Mouse (Mus musculus) intestine, embryonic 16.5 days (tissue): ENCODE data around the gene Fbln2. TPM values are rescaled to one million over a fixed set of nuclear protein-coding genes. Genes with fewer than 3 reads are reported as not detected.
"Not testable (repeated sequence)": the region's sequence is repeated elsewhere in the genome, so short reads cannot be mapped to it uniquely, and the experiment has no call there.

ENCODE experiments used
- ATAC-seq: fragments of 200-750 bp; cut with Nextera tagmentation; 2 replicates; pipeline ENCODE4 v1.8.0; 2017; ENCODE audit warnings: moderate TSS enrichment, moderate library complexity
- H3K27ac ChIP-seq: fragments of 300-500 bp; sonication (generic); 2 replicates; pipeline ENCODE4 v1.5.1; 2014; ENCODE audit warnings: mild to moderate bottlenecking, low read length
- H3K27me3 ChIP-seq: fragments of 300-500 bp; sonication (generic); replicated peaks from 2 replicates; pipeline ENCODE4 v1.6.1; 2014; ENCODE audit warnings: low read length, control low read depth, mixed read lengths; ENCODE audit not compliant: control insufficient read depth, insufficient read depth
- H3K36me3 ChIP-seq: fragments of 300-500 bp; sonication (generic); 2 replicates; pipeline ENCODE4 v1.6.1; 2014; ENCODE audit warnings: low read length, control low read depth; ENCODE audit not compliant: control insufficient read depth, insufficient read depth
- H3K4me1 ChIP-seq: fragments of 300-500 bp; sonication (generic); 2 replicates; pipeline ENCODE4 v1.6.1; 2014; ENCODE audit warnings: low read length, control low read depth, mixed read lengths; ENCODE audit not compliant: control insufficient read depth, insufficient read depth
- H3K4me2 ChIP-seq: fragments of 300-500 bp; sonication (generic); 2 replicates; pipeline ENCODE4 v1.6.1; 2014; ENCODE audit warnings: low read depth, low read length, control low read depth
- H3K4me3 ChIP-seq: fragments of 300-500 bp; sonication (generic); 2 replicates; pipeline ENCODE4 v1.5.1; 2014; ENCODE audit warnings: mild to moderate bottlenecking, low read length
- H3K9ac ChIP-seq: fragments of 300-500 bp; sonication (generic); 2 replicates; pipeline ENCODE4 v1.6.1; 2014; ENCODE audit warnings: low read depth, low read length
- H3K9me3 ChIP-seq: fragments of 300-500 bp; sonication (generic); 2 replicates; pipeline ENCODE4 v1.6.1; 2016; ENCODE audit warnings: low read length, control low read depth; ENCODE audit not compliant: control insufficient read depth
- WGBS: fragments of 180-500 bp; shearing (Covaris S2); extraction: QIAGEN DNeasy Blood & Tissue Kit; methylation state at CpG from one replicate; pipeline ENCODE4 v1.1.7; 2014; 5-methylcytosine and 5-hydroxymethylcytosine counted together
- polyA plus RNA-seq: library from polyadenylated mRNA; unstranded; fragments of >200 nt; fragmentation: Nextera tagmentation; extraction: Ambion mirVana; gene quantifications from 2 replicates; pipeline ENCODE4 v1.2.1, GENCODE M21; 2015

Fbln2 gene
- 43.6 and 51.0 TPM in 2 replicates for polyA plus RNA-seq

- H3K27ac ChIP-seq, H3K36me3 ChIP-seq, H3K9me3 ChIP-seq, H3K27me3 ChIP-seq, H3K4me1 ChIP-seq, ATAC-seq: not testable (repeated sequence)
- peak within 1 kb of the TSS; percentile 42 for H3K4me3 ChIP-seq
- peak within 1 kb of the TSS; percentile 59 for H3K4me2 ChIP-seq
- H3K9ac ChIP-seq: peak within 1 kb of the TSS; percentile 55
Observed at GRCm38 (mm10) chr6:91212155-91212554, at the start of gene Fbln2. Gene Fbln2 (plus strand): TSS chr6:91212455.

GRCm38 (mm10) chr6:91163195-91163911 lies 48.9 kb upstream of the Fbln2 start:
- no peaks in the 10 kb centered on the region for H3K27me3 ChIP-seq
- WGBS: 65% methylated on average over 5 of the region's 5 CpGs
- ATAC-seq: peak; percentile 73
- no peak overlapping the region for H3K4me2 ChIP-seq
- no peaks in the 10 kb centered on the region; the same call in 1 of the 2 replicates for H3K4me1 ChIP-seq
- no peaks in the 10 kb centered on the region for H3K36me3 ChIP-seq
- H3K9ac ChIP-seq: no peak overlapping the region
- no peak overlapping the region for H3K27ac ChIP-seq
- no peak overlapping the region for H3K4me3 ChIP-seq
- H3K9me3 ChIP-seq: no peaks in the 10 kb centered on the region

- ATAC-seq: no peak
- WGBS: 71% methylated on average over 2 of the region's 2 CpGs
- H3K9ac ChIP-seq: no peak overlapping the region
Observed at GRCm38 (mm10) chr6:91164584-91164983, 47.7 kb upstream of the Fbln2 start.

GRCm38 (mm10) chr6:91165210-91165609 lies 47.0 kb upstream of the Fbln2 start:
- no peak for ATAC-seq

More at GRCm38 (mm10) chr6:91164584-91164983, 47.7 kb upstream of the Fbln2 start:
- H3K4me3 ChIP-seq: no peak overlapping the region
- H3K36me3 ChIP-seq: no peaks in the 10 kb centered on the region
- H3K27ac ChIP-seq: no peak overlapping the region
- no peaks in the 10 kb centered on the region for H3K27me3 ChIP-seq
- H3K9me3 ChIP-seq: no peaks in the 10 kb centered on the region
- no peak overlapping the region for H3K4me2 ChIP-seq
- H3K4me1 ChIP-seq: no peaks in the 10 kb centered on the region; the same call in 1 of the 2 replicates

GRCm38 (mm10) chr6:91167828-91168227 lies 44.4 kb upstream of the Fbln2 start:
- no peak overlapping the region for H3K4me2 ChIP-seq
- H3K4me1 ChIP-seq: no peaks in the 10 kb centered on the region
- no peaks in the 10 kb centered on the region for H3K27me3 ChIP-seq
- peaks cover 4% of the 10 kb centered on the region; the same call in 1 of the 2 replicates for H3K36me3 ChIP-seq
- H3K9me3 ChIP-seq: no peaks in the 10 kb centered on the region
- H3K27ac ChIP-seq: no peak overlapping the region
- H3K4me3 ChIP-seq: no peak overlapping the region
- WGBS: 55% methylated on average over 3 of the region's 3 CpGs
- no peak for ATAC-seq
- no peak overlapping the region for H3K9ac ChIP-seq

More at GRCm38 (mm10) chr6:91165210-91165609, 47.0 kb upstream of the Fbln2 start:
- Histone ChIP-seq H3K4me2 (no peak overlapping the region), H3K4me1 (no peaks in the 10 kb centered on the region; the same call in 1 of the 2 replicates), H3K9ac (no peak overlapping the region), H3K36me3 (no peaks in the 10 kb centered on the region), H3K4me3 (no peak overlapping the region), H3K9me3 (no peaks in the 10 kb centered on the region), H3K27ac (no peak overlapping the region), H3K27me3 (no peaks in the 10 kb centered on the region)
- 35% methylated on average over 3 of the region's 3 CpGs for WGBS

- H3K9me3 ChIP-seq: no peaks in the 10 kb centered on the region
- peaks cover 6% of the 10 kb centered on the region; the same call in 1 of the 2 replicates for H3K36me3 ChIP-seq
- H3K27ac ChIP-seq: no peak overlapping the region
- no peak overlapping the region for H3K4me3 ChIP-seq
- no peaks in the 10 kb centered on the region for H3K27me3 ChIP-seq
- WGBS: 83% methylated on average over 8 of the region's 8 CpGs
- ATAC-seq: no peak
- H3K9ac ChIP-seq: no peak overlapping the region
- H3K4me2 ChIP-seq: no peak overlapping the region
- no peaks in the 10 kb centered on the region for H3K4me1 ChIP-seq
Observed at GRCm38 (mm10) chr6:91169129-91169528, 43.1 kb upstream of the Fbln2 start.

GRCm38 (mm10) chr6:91171396-91171895 lies 40.8 kb upstream of the Fbln2 start:
- H3K9ac ChIP-seq: no peak overlapping the region
- H3K4me3 ChIP-seq: no peak overlapping the region
- H3K4me2 ChIP-seq: no peak overlapping the region
- H3K27me3 ChIP-seq: no peaks in the 10 kb centered on the region
- 73% methylated on average over 3 of the region's 3 CpGs for WGBS
- peaks cover 6% of the 10 kb centered on the region; the same call in 1 of the 2 replicates for H3K36me3 ChIP-seq
- no peaks in the 10 kb centered on the region for H3K9me3 ChIP-seq
- no peaks in the 10 kb centered on the region for H3K4me1 ChIP-seq
- no peak for ATAC-seq
- H3K27ac ChIP-seq: no peak overlapping the region

GRCm38 (mm10) chr6:91172381-91172780 lies 39.9 kb upstream of the Fbln2 start:
- Histone ChIP-seq H3K4me2 (no peak overlapping the region), H3K9ac (no peak overlapping the region), H3K9me3 (no peaks in the 10 kb centered on the region), H3K27me3 (no peaks in the 10 kb centered on the region), H3K4me3 (no peak overlapping the region), H3K36me3 (peaks cover 6% of the 10 kb centered on the region; the same call in 1 of the 2 replicates), H3K27ac (no peak overlapping the region), H3K4me1 (no peaks in the 10 kb centered on the region)
- WGBS: 65% methylated on average over 2 of the region's 2 CpGs
- no peak for ATAC-seq

- Histone ChIP-seq H3K4me3 (no peak overlapping the region), H3K4me1 (no peaks in the 10 kb centered on the region), H3K4me2 (no peak overlapping the region), H3K27ac (no peak overlapping the region), H3K9me3 (no peaks in the 10 kb centered on the region), H3K27me3 (no peaks in the 10 kb centered on the region), H3K36me3 (peaks cover 6% of the 10 kb centered on the region; the same call in 1 of the 2 replicates), H3K9ac (no peak overlapping the region)
- 45% methylated on average over 7 of the region's 7 CpGs for WGBS
- peak; percentile 42; the same call in 1 of the 2 replicates for ATAC-seq
Observed at GRCm38 (mm10) chr6:91173221-91173880, 38.9 kb upstream of the Fbln2 start.
